Mouse (Mus musculus): ENCODE results near the gene 1110032F04Rik. TPM values are rescaled to one million over a fixed set of nuclear protein-coding genes. Genes with fewer than 3 reads are reported as not detected.

1110032F04Rik gene
- polyA plus RNA-seq, 1 experiment from 2014 or later, result 5.3 TPM

Other genes starting within 250 kb of the 1110032F04Rik start
- gene Il12a, start 178.9 kb upstream of the 1110032F04Rik start, polyA plus RNA-seq (2015; fragmentation: Nextera tagmentation; extraction: Ambion mirVana), result not detected in 2 replicates
- 7.3 and 11.0 TPM in 2 replicates for gene Ift80, start 135.0 kb downstream of the 1110032F04Rik start, polyA plus RNA-seq (2015; fragmentation: Nextera tagmentation; extraction: Ambion mirVana)
- gene Smc4, start 135.2 kb downstream of the 1110032F04Rik start, polyA plus RNA-seq (2015; fragmentation: Nextera tagmentation; extraction: Ambion mirVana), result 28.3 and 72.3 TPM in 2 replicates
- 25.3 and 43.6 TPM in 2 replicates for gene Trim59, start 175.2 kb downstream of the 1110032F04Rik start, polyA plus RNA-seq (2015; fragmentation: Nextera tagmentation; extraction: Ambion mirVana)

Data from neural tube, embryonic 15.5 days (tissue).